Mouse (Mus musculus): Measurements from ENCODE around the gene Vmn1r129. TPM values are rescaled to one million over a fixed set of nuclear protein-coding genes. Genes with fewer than 3 reads are reported as not detected.

Vmn1r129 gene
- not detected in 2 replicates for polyA plus RNA-seq (2012; rRNA removed)

GRCm38 (mm10) chr7:21361191-21361590, at the start of gene Vmn1r129:
TSS of gene Vmn1r129 (minus strand) at chr7:21361291.

GRCm38 (mm10) chr7:21349073-21349472, 12.0 kb downstream of the Vmn1r129 start, which contains the start of gene Vmn1r128:
TSS of gene Vmn1r128 (plus strand) at chr7:21349373.

GRCm38 (mm10) chr7:21319761-21320160, 41.3 kb downstream of the Vmn1r129 start, which contains the start of gene Vmn1r127:
TSS of gene Vmn1r127 (minus strand) at chr7:21319861.

Other genes with a start within 250 kb of the Vmn1r129 start
- not detected in 2 replicates for gene Vmn1r122, start 227.2 kb downstream of the Vmn1r129 start, polyA plus RNA-seq (2012; rRNA removed)
- not detected in 2 replicates for gene Vmn1r123, start 199.1 kb downstream of the Vmn1r129 start, polyA plus RNA-seq (2012; rRNA removed)
- gene Gm5157, start 170.9 kb downstream of the Vmn1r129 start, polyA plus RNA-seq (2012; rRNA removed): not detected in 2 replicates
- not detected in 2 replicates for gene Vmn1r124, start 100.7 kb downstream of the Vmn1r129 start, polyA plus RNA-seq (2012; rRNA removed)
- gene Vmn1r125, start 89.1 kb downstream of the Vmn1r129 start, polyA plus RNA-seq (2012; rRNA removed): not detected in 2 replicates
- gene Vmn1r126, start 59.8 kb downstream of the Vmn1r129 start, polyA plus RNA-seq (2012; rRNA removed): not detected in 2 replicates
- not detected in 2 replicates for gene Vmn1r127, start 41.4 kb downstream of the Vmn1r129 start, polyA plus RNA-seq (2012; rRNA removed)
- not detected in 2 replicates for gene Vmn1r128, start 11.9 kb downstream of the Vmn1r129 start, polyA plus RNA-seq (2012; rRNA removed)
- not detected in 2 replicates for gene Gm6882, start 71.5 kb upstream of the Vmn1r129 start, polyA plus RNA-seq (2012; rRNA removed)
- gene Vmn1r130, start 150.5 kb upstream of the Vmn1r129 start, polyA plus RNA-seq (2012; rRNA removed): not detected in 2 replicates
- not detected in 2 replicates for gene Vmn1r131, start 184.8 kb upstream of the Vmn1r129 start, polyA plus RNA-seq (2012; rRNA removed)

Data from ovary, adult 2 months (tissue).